Mouse (Mus musculus) heart, adult 2 months (tissue): ENCODE results near the gene Klk9.

Experiments used
- CTCF ChIP-seq: fragments of 200-600 bp; IDR thresholded peaks from 2 replicates; pipeline ENCODE4 v1.8.1; 2022; ENCODE audit warnings: antibody characterized with exemption, mild to moderate bottlenecking, moderate library complexity
- POLR2A ChIP-seq: fragments of 200-500 bp; IDR thresholded peaks from 2 replicates; pipeline ENCODE4 v1.6.1; 2011; ENCODE audit warnings: mild to moderate bottlenecking, low read depth, low read length, control low read depth; ENCODE audit not compliant: insufficient read depth

DNA sequence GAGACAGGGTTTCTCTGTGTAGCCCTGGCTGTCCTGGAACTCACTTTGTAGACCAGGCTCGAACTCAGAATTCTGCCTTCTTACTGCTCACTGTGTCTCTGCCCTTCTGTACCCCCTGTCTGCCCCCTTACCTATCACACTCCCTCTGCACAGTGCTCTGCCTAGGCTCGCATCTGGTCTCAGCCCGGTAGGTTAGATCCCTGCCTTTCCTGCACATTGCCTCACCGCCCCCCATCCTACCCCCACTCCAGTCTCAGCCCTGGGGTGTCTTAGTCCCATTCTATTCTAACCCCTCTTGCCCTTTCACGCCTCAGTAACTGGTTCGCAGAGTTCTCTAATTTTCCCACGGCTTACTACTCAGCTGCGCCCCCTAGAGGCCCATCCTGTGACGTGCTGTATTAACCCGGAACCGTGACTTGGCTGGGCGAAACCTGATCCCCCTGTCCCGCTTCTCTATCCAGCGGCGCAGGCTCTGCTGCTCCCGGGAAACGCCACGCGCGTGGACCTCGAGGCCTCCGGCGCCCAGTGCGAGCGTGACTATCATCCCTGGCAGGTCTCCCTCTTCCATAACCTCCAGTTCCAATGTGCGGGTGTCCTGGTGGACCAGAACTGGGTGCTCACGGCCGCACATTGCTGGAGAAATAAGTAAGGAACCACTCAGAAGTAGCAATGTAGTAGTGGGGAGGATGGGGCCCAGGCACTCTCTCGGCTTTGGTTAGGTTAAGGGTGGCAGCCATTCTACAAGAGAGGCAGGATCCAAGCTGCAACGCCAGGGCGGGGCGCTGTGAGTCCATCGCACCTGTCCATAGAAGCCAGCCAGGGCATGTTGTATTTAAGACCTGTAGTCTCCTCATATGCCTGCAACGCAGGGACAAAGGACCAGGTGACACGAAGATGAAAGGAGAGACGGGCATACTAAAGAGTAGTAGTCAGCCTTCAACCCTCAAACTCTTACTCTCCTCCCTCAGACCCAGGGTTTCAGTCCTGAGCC, 9.1 kb upstream of the Klk9 start:
- peak; percentile 79 for TF ChIP-seq CTCF
- no peak for TF ChIP-seq POLR2A
